Mouse (Mus musculus) liver, postnatal 0 days (tissue): ENCODE results near the gene Mrps15.

Experiments
- CTCF ChIP-seq: sonication (generic); IDR thresholded peaks from 2 replicates; pipeline ENCODE4 v1.5.1; 2016; ENCODE audit warnings: antibody characterized with exemption, low read depth
- EP300 ChIP-seq: IDR thresholded peaks from 2 replicates; pipeline ENCODE4 v1.6.1; 2016; ENCODE audit warnings: antibody characterized with exemption, low read depth, mild to moderate bottlenecking

GRCm38 (mm10) chr4:126051617-126052016 lies 4.9 kb downstream of the Mrps15 start:
- TF ChIP-seq CTCF (no peak), EP300 (no peak)
